Mouse (Mus musculus) small intestine, adult 2 months (tissue): ENCODE results near the gene Phtf2. TPM values are rescaled to one million over a fixed set of nuclear protein-coding genes. Genes with fewer than 3 reads are reported as not detected.

Experiments
- H3K27ac ChIP-seq: fragments of 200-500 bp; 2 replicates; pipeline ENCODE4 v1.5.1; 2012; ENCODE audit warnings: low read depth, low read length, control low read depth, inconsistent platforms; ENCODE audit not compliant: insufficient read depth
- H3K27me3 ChIP-seq: fragments of 200-500 bp; 2 replicates; pipeline ENCODE4 v1.6.1; 2012; ENCODE audit warnings: mild to moderate bottlenecking, moderate library complexity, low read length, inconsistent platforms; ENCODE audit not compliant: control insufficient read depth, insufficient read depth
- H3K36me3 ChIP-seq: fragments of 200-500 bp; 2 replicates; pipeline ENCODE4 v1.6.1; 2012; ENCODE audit warnings: mild to moderate bottlenecking, low read length, control low read depth, inconsistent platforms; ENCODE audit not compliant: control insufficient read depth, insufficient read depth
- H3K4me1 ChIP-seq: fragments of 200-500 bp; 2 replicates; pipeline ENCODE4 v1.6.1; 2012; ENCODE audit warnings: low read length, inconsistent platforms, mixed read lengths; ENCODE audit not compliant: control insufficient read depth, insufficient read depth, insufficient read length
- H3K4me3 ChIP-seq: fragments of 200-500 bp; 2 replicates; pipeline ENCODE4 v1.5.1; 2012; ENCODE audit warnings: low read depth, mild to moderate bottlenecking, control low read depth, inconsistent platforms, low read length, moderate library complexity
- CTCF ChIP-seq: fragments of 200-500 bp; IDR thresholded peaks from 2 replicates; pipeline ENCODE4 v1.5.1; 2012; ENCODE audit warnings: low read depth, mild to moderate bottlenecking, control low read depth, inconsistent platforms, low read length, moderate library complexity, mixed read lengths; ENCODE audit not compliant: insufficient replicate concordance, insufficient read length; ENCODE audit errors: extremely low read depth
- POLR2A ChIP-seq: fragments of 200-500 bp; IDR thresholded peaks from 2 replicates; pipeline ENCODE4 v1.6.1; 2012; ENCODE audit warnings: low read depth, mild to moderate bottlenecking, control low read depth, inconsistent platforms, low read length, moderate library complexity
- WGBS: fragments of 180-500 bp; shearing (Covaris S2); methylation state at CpG from one replicate; pipeline ENCODE4 v1.1.7; 2018; 5-methylcytosine and 5-hydroxymethylcytosine counted together
- polyA plus RNA-seq: library from polyadenylated mRNA; depleted of rRNA; stranded (reverse); fragments of >200 nt; gene quantifications from 2 replicates; pipeline ENCODE4 v1.2.3, GENCODE M21; 2012

Gene Phtf2
- polyA plus RNA-seq, 1 experiment = 0.27 TPM

- TF ChIP-seq POLR2A = no peak
- no peak for TF ChIP-seq CTCF
- 89% methylated on average over 4 of the region's 4 CpGs for WGBS
- no peak overlapping the region for H3K27ac ChIP-seq
These were observed 37.0 kb upstream of the Phtf2 start for GRCm38 (mm10) chr5:20918967-20919366.

DNA sequence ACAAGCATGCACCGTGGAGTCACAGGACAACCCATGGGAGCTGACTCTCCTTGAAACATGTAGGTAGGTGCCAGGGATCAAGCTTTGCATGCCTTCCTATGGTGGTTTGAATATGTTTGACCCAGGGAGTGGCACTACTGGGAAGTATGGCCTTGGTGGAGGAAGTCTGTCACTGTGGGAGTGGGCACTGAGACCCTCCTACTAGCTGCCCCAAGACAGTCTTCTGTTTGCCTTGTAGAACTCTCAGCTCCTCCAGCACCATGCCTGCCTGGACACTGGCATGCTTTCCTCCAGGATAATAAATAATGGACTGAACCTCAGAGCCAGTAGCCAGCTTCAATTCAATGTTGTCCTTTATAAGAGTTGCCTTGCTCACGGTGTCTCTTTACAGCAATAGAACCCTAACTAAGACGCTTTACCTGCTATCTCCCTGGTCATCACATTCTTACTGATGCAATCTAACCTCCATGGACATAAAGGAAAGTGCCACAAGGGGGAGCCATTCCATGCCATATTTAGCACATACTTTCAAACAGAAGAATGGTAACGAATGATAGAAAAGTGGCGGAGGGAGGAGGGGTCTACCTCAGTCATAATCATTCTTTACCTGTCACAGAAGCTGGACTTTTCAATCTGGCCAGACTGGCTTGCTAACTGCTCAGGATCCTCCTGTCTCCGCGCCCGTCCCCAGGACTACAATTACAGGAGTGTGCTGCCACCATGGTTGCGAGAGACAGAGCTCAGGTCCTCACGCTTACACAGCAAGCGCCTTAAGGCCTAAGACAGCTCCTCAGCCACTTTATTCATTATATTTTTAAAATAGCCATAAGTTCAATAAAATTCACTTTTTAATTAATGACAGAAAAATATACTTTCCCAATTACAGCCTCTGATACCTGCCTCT lies 31.7 kb upstream of the Phtf2 start:
- WGBS = 74% methylated on average over 11 of the region's 11 CpGs
- Histone ChIP-seq H3K4me1 (no peaks in the 10 kb centered on the region), H3K27ac (no peak overlapping the region), H3K36me3 (peaks cover 2% of the 10 kb centered on the region), H3K4me3 (no peak overlapping the region), H3K27me3 (no peaks in the 10 kb centered on the region)
- no peak for TF ChIP-seq POLR2A
- peak; percentile 28; the same call in 1 of the 2 replicates for TF ChIP-seq CTCF

More at GRCm38 (mm10) chr5:20918967-20919366, 37.0 kb upstream of the Phtf2 start:
- Histone ChIP-seq H3K36me3 (peaks cover 8% of the 10 kb centered on the region), H3K27me3 (no peaks in the 10 kb centered on the region), H3K4me3 (no peak overlapping the region), H3K4me1 (no peaks in the 10 kb centered on the region)

DNA sequence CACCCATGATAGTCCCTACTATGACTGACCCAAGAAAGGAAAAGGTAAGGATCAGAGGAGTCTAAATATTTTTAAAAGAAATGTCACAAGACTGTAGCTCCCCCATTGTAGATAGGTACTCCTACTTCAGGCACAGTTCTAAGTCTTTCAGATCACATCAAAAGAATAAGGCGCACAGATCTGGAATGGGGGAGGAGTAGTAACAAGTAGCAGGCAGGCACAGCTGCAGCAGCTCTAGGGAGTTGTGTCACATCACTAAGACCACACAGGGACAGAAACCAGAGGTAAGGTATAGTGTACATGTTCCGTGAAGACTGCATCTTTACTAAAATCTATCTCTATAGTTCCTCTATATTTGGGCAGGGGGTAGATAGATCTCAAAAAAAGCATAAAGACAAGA lies 29.8 kb upstream of the Phtf2 start:
- Histone ChIP-seq H3K27me3 (no peaks in the 10 kb centered on the region), H3K36me3 (peaks cover 9% of the 10 kb centered on the region), H3K4me1 (no peaks in the 10 kb centered on the region), H3K27ac (no peak overlapping the region), H3K4me3 (no peak overlapping the region)
- TF ChIP-seq POLR2A (no peak), CTCF (no peak)
- 83% methylated on average over 2 of the region's 2 CpGs for WGBS

- no peaks in the 10 kb centered on the region for H3K4me1 ChIP-seq
- WGBS = 95% methylated on average over 7 of the region's 7 CpGs
These were observed 24.3 kb upstream of the Phtf2 start for GRCm38 (mm10) chr5:20906191-20906590.

DNA sequence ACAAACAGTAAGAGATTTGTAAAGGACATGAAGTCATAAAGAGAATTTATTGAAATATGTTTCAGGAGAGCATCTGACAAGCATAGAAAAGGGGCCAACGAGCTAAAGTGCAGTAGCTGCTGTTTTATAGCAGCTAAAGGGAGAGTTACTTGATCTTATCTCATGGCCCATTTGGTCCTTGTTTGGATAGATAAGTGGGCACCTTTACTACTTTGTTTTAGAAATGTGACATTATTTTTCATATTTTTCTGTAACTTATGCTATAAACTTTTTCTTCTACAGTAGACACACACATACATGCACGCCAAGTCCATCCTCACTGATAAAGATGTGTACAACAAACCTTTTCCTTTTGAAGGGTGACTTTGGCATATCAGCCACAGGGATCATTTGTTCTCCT lies 23.5 kb upstream of the Phtf2 start:
- Histone ChIP-seq H3K4me1 (no peaks in the 10 kb centered on the region), H3K27me3 (no peaks in the 10 kb centered on the region), H3K36me3 (peaks cover 37% of the 10 kb centered on the region), H3K27ac (no peak overlapping the region), H3K4me3 (no peak overlapping the region)
- TF ChIP-seq POLR2A (no peak), CTCF (no peak)
- 57% methylated on average over 2 of the region's 2 CpGs for WGBS

More at GRCm38 (mm10) chr5:20906191-20906590, 24.3 kb upstream of the Phtf2 start:
- Histone ChIP-seq H3K27ac (no peak overlapping the region), H3K4me3 (no peak overlapping the region), H3K36me3 (peaks cover 33% of the 10 kb centered on the region), H3K27me3 (no peaks in the 10 kb centered on the region)
- no peak for TF ChIP-seq POLR2A
- no peak for TF ChIP-seq CTCF

DNA sequence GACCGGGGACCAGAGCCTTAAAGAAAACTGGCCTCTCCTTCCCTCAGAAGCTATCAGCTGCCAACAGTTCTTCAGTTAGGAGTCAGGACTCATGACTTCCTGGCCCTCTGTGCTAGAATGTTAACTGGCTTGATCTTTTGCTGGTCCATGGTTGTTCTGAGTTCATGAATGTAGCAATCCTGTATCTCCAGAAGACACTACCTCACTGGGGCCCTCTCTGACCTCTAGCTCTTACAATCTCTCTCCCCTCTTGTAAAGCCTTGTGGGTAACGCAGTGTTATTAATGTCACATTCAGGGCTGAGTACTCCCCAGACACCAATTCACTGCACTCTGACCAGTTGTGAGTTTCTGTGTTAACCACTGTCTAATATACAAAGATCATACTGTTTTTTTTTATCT lies 22.7 kb upstream of the Phtf2 start:
- 90% methylated on average over 2 of the region's 2 CpGs for WGBS
- Histone ChIP-seq H3K27me3 (no peaks in the 10 kb centered on the region), H3K36me3 (peaks cover 41% of the 10 kb centered on the region), H3K27ac (no peak overlapping the region), H3K4me1 (no peaks in the 10 kb centered on the region), H3K4me3 (no peak overlapping the region)
- no peak for TF ChIP-seq POLR2A
- no peak for TF ChIP-seq CTCF

DNA sequence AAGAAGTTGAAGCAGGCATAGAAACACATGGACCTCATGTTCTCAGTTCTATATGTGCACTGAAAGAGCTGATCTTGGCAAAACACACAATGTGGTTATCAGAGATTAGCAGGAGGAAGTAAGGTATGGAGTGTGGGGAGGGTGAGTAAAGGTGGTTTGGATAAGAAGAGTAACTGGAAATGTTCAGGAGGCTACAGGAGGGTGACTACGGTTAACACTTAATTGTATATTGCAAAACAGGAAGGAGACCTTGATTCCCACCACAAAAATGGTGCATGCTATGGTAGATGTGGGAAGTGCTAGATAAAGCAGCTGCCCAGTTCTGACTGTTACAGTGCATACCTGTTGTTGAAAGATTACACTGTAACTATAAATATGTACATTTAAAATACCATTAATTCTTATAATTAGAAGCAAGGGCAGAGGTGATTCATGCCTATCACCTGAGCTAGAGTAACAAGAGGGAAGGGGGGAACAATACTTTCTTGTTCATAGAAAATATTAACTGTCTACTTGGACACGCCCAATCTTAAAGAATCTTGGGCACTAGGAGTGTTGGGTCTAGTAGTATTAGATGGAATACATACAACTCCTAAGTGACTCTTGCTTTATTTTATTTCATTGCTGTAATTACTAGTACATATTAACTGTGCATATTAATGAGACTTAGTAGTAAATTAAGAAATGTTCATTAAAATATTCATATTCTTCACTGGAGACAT lies 15.7 kb upstream of the Phtf2 start:
- Histone ChIP-seq H3K4me3 (no peak overlapping the region), H3K36me3 (peaks cover 43% of the 10 kb centered on the region), H3K27ac (no peak overlapping the region), H3K27me3 (no peaks in the 10 kb centered on the region), H3K4me1 (no peaks in the 10 kb centered on the region)
- no peak for TF ChIP-seq CTCF
- no peak for TF ChIP-seq POLR2A
- WGBS = 66% methylated on average over 2 of the region's 2 CpGs
